Mouse (Mus musculus) gastrocnemius, postnatal 25 days (tissue): ENCODE results near the gene Dmbt1. TPM values are rescaled to one million over a fixed set of nuclear protein-coding genes. Genes with fewer than 3 reads are reported as not detected.
"Not testable (repeated sequence)": the region's sequence is repeated elsewhere in the genome, so short reads cannot be mapped to it uniquely, and the experiment has no call there.

Experiments used
- DNase-seq: peaks from one replicate; pipeline ENCODE4 v3.0.0; 2022
- total RNA-seq, 2 experiments: library from RNA; stranded (reverse); gene quantifications; 1 replicate in 1 of 2; 2 replicates in 1 of 2; pipeline ENCODE4 v1.2.3; 2021

Gene Dmbt1
- total RNA-seq, 2 experiments from 2014 or later = not detected

DNA sequence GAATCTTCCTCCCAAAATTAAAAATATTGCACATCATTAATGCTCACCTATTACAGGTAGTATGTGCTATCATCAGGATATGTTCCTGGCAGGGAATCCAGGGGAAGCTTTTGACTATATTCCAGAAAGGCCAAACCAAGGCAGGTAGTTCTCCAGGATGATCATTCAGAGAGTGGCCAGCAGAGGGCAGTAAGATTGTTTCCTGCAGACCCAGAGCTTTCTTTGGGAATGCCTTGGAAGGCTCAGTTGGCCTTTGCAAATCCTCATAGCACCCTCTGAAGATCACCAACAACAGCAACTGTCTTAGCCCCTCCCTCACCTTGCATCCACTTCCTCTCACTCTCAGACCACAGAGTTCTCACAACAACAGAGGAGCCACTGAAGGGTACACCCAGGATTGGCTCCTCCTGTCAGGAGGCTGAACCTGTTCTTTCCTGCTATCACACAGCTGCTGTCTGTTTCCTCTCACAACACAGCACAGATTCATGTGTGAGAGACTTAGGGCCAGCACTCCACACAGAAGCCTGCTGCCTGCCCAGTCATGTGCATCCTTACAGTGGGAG is 23.0 kb downstream of the Dmbt1 start:
- DNase-seq = no peak

DNA sequence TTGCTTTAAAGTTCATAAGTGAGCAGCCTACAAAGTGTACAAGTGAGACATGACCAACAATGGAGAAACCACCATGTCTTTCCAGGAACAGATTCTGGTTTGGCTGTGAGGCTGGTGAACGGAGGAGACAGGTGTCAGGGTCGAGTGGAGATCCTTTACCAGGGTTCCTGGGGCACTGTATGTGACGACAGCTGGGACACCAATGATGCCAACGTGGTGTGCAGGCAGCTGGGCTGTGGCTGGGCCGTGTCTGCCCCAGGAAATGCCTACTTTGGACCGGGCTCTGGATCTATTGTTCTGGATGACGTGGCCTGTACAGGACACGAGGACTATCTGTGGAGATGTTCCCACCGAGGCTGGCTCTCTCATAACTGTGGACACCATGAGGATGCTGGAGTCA is 26.1 kb downstream of the Dmbt1 start:
- not testable (repeated sequence) for DNase-seq

DNA sequence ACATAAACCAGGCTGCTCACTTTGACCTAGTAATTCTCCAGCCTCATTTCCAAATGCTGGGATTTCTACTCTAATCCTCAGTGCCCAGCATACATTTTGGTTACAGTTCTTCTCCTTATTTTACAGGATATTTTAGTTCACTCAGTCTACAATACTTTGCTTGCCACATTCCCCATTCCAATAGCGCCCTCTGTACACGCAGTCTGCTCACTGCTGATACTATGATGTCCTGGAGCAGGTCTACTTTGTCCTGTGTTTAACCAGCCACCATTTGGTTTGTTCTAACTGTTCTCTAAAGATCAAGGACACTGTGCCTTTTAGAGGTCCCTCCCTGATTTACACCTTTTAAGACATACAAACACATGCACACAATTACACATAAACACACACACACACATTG is 28.0 kb downstream of the Dmbt1 start:
- not testable (repeated sequence) for DNase-seq

DNA sequence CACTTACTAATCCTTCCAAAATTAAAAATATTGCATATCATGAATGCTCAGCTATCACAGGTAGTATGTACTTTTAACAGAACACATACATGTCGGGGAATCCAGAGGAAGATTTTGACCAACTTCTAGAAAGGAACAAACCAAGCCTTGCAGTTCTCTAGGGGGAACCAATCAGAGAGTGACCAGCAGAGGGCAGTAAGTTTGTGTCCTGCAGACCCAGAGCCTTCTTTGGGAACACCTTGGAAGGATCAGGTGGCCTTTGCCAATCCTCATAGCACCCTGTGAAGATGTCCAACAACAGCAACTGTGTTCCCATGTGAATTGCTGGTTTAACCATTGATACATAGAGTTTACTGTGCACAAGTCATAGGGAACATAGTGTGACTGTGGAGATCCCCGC is 30.7 kb downstream of the Dmbt1 start:
- DNase-seq = no peak

DNA sequence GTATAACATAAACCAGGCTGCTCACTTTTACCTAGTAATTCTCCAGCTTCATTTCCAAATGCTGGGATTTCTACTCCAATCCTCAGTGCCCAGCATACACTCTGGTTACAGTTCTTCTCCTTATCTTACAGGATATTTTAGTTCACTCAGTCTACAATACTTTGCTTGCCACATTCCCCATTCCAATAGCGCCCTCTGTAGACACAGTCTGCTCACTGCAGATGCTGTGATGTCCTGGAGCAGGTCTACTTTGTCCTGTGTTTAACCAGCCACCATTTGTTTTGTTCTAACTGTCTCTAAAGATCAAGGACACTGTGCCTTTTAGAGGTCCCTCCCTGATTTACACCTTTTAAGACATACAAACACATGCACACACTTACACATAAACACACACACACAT is 36.3 kb downstream of the Dmbt1 start:
- DNase-seq = not testable (repeated sequence)

DNA sequence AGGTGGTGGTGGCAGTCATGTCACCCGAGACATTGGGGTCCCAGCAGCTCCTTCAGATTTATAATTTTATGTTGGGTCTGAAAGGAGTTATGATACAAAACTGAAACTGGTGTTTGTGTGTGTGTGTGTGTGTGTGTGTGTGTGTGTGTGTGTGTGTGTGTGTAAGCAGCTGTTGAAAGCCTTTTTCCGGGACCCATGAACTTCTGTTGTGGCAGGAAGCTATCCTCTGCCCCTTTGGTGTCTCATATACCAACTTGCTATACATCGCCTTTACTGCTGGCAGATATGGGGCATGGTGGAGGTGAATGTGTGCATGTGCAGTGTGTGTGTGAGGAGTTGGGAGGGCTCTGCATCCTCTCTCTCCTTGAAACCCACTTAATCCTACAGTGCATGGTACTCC is 41.6 kb downstream of the Dmbt1 start:
- peak; percentile 13 for DNase-seq

DNA sequence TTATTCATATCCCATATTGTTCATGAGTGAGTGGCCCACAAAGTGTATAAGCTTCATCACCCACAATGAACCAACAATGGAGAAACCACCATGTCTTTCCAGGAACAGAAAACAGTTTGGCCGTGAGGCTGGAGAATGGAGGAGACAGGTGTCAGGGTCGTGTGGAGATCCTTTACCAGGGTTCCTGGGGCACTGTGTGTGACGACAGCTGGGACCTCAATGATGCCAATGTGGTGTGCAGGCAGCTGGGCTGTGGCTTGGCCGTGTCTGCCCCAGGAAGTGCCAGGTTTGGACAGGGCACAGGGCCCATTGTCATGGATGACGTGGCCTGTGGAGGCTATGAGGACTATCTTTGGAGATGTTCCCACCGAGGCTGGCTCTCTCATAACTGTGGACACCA is 42.2 kb downstream of the Dmbt1 start:
- not testable (repeated sequence) for DNase-seq

DNA sequence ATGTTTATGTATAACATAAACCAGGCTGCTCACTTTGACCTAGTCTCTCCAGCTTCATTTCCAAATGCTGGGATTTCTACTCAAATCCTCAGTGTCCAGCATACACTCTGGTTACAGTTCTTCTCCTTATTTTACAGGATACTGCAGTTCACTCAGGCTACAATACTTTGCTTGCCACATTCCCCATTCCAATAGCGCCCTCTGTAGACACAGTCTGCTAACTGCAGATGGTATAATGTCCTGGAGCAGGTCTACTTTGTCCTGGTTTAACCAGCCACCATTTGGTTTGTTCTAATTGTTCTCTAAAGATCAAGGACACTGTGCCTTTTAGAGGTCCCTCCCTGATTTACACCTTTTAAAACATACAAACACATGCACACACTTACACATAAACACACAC is 44.1 kb downstream of the Dmbt1 start:
- DNase-seq = no peak

DNA sequence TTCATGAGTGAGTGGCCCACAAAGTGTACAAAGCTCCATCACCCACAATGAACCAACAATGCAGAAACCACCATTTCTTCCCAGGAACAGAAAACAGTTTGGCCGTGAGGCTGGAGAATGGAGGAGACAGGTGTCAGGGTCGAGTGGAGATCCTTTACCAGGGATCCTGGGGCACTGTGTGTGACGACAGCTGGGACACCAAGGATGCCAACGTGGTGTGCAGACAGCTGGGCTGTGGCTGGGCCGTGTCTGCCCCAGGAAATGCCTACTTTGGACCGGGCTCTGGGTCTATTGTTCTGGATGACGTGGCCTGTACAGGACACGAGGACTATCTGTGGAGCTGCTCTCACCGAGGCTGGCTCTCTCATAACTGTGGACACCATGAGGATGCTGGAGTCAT is 50.5 kb downstream of the Dmbt1 start:
- not testable (repeated sequence) for DNase-seq

DNA sequence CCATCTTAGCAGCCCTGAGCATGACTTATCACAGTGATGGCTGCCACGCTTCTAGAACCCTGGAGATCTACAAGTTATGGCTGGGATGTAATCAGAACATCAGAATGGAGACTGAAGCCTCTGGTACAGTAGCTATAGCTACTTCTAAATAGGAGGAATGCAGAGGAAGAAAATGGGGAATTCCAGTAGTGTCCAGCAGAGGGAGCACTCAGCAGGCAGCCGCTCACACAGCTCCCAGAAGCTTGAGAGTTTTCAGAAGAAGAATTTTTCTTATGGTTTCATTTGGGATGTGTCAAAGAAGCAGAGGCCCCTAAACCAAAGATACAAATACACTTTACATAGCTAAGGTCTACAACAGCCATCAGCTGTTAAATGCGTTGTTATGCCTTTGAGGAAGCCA is 80.6 kb downstream of the Dmbt1 start:
- DNase-seq = no peak

DNA sequence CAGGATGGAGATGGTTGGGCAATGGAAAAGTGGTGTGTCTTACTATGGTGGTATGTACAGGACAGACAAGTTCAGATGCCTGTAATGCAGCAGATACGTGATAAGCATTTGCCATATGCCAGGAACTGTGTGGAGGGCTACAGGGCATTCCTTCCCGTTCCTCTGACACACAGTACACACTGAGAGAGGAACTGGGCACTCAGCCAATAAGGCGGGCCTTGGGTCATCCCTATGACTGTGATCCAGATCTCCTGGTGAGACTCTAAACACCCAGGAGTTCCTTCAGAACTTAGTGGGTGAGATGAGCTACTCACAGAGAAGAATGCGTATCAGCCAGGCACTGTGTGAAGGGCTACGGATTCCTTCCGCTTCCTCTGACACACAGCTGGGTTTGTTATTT is 81.8 kb downstream of the Dmbt1 start:
- DNase-seq = no peak

DNA sequence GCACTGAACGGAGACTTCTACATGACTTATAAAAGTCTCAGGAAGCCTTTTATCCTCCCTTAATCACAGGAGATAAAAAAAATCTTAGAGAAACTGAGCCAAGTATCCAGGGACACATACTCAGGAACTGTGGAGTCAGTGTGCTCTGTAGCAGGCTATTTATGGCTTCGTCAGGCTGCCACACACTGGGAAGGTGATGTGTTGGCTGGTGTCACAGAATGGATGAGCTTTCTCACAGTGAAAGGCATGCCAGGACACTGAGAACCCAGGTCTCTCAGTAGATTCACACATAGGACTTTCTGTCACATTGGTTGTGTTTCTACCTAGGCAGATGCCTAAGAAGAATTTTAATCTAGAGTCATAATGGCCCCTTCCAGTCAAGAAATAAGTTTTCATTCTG is 82.6 kb downstream of the Dmbt1 start:
- DNase-seq = no peak

DNA sequence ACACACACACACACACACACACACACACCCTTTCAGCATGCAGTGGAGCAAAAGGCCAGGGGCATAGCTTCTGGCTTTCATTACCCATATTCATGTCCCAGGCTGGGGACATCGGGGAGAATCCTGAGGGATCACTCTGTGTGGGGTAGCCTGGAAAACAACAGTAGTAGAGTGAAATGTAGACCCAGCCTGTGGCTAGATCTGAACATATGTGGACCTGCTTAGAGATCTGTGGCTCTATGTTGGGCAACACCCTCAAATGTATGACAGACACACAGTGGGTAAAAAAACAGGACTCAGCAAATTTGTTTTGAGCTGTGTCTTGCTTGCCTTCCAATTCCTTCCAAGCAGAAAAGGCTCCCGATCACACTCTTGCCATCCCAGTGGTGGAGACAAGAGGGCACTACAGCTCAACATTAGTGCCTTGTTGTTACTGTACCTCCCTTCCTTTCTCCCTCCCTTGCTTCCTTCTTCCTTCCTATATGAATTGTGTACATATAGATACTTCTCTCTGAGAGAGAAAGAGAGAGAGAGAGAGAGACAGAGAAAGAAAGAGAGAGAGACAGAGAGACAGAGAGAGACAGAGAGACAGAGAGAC is 90.5 kb downstream of the Dmbt1 start:
- DNase-seq = no peak

DNA sequence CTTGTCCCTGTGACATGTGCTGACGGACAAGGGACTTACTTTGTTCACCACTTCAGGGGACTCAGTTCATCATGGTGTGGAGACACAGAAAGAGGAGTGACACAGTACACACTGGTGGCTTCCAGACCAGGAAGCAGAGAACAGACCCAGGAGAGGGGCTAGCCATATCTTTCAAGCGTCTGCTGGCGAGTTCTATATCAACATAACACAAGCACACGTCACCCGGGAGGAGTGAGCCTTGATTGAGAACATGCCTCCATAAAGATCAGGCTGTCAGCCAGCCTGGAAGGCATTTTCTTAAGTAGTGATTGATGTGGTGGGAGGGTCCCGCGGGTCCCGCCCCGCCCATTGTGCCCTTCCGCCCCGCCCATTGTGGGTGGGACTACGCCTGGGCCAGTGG is 98.2 kb downstream of the Dmbt1 start:
- DNase-seq = no peak

DNA sequence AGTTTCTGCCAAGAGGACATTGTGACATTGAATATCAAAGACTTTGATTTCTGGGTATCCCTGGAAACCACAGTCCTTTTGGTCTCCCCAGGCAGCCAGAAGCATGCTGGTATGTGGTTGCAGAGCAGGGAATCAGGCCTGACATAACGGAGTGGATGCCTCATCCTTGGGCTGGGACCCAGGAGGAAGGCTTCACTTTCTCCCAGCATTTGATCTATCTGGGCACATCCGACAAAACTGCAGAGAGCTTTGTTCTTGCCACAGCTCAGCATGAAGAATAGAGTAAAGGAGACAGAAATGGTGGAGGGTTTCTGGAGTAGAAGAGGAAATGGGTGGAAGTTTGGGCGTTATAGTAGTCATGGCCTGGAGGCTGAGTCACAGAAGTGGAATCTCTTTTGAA is 101.3 kb downstream of the Dmbt1 start:
- DNase-seq = no peak

DNA sequence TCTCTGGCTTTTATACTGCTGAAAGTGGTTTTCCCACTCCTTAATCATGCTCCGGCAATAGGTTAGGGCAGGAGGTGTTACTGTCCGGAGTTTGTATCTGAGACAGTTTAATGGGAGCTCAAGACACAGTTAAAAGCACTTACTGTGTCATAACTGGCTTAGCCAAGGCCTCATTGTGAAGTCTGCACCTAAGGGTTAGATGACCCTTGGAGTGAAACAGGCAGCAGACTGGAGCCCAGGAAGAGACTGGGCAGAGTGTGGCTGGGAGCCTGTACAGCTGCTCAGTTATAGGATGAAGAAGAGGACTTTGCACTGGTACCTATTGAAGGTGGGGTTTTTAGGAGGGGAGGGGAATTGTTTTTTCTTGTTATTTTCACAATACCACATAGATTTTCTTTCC is 114.4 kb downstream of the Dmbt1 start, which contains the start of gene 4933402N03Rik:
4933402N03Rik (minus strand) TSS at position 101 of the 400 bp plus-strand sequence.
- DNase-seq = no peak

DNA sequence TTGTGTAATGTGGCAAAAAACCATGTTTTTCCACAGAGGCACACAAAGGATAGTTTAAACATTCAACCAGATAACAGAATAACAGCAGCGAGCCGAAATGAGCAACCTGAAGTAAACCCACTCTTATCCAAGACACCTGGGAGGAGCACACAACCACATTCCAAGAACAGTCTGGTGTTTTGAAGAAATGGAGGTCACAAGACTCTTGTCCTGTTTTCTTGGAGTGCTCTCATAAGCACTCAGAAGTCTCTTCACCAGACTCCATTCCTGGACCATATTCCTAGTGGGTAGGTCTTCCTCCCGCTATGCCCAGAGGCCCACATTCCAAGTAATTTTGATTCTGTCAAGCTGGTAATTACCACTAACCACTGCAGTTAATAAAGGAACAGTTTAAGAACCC is 118.3 kb downstream of the Dmbt1 start:
- DNase-seq = no peak

DNA sequence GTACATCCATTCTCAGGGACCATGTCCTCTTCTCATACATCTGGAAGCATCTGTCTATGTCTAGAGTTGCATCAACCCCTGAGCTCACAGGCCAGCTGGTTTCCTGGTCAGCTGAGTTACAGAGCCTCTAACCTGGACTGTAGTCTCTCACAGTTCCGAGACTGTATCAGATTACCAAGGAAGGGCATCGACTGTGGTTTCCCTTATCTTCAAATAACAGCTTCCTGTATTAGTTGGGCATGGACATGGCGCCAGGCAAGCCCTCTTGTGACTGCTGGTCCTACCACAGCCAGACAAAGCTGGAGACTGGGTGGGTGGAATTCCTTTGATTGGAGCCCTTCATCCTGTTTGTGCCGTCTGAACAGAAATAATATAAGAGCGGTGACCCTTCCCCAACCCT is 121.2 kb downstream of the Dmbt1 start:
- DNase-seq = no peak

DNA sequence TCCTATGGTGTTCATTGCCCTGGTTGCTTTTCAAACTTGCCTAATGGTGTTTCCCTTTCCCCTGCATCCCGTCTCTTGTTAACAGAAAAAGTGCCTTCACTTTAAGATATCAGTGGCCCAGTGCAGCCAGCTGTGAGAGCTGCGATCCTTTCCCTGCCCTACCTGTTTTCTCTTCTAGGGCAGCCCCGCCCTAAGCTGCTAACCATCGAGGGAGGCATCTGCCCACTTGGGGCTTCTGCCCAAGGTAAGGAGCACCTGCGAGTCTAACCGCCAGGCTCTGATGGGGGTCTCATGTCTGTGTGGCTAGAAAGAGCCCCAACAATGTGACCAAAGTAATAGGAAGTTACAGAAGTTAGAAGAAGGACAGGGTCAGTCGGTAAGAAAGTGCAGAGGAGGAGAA is 130.4 kb downstream of the Dmbt1 start:
- no peak for DNase-seq

DNA sequence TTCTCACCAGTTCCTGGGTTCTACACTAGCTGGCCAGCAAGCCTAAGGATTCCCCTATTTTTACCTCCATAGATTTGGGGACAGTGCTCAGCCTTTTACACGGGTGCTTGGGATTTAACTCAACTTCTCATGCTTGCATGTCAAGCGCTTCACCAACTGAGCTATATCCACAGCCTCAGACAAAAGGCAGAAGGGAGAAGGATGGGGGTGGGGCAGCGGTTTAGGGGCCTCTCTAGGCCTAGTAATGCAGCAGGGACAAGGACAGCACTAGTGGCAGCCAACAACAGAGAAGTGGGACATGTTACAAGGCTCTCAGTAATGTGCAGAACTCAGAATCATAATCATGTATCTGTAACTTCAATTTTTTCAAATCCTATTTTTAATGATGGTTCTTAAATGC is 135.9 kb downstream of the Dmbt1 start:
- DNase-seq = no peak

DNA sequence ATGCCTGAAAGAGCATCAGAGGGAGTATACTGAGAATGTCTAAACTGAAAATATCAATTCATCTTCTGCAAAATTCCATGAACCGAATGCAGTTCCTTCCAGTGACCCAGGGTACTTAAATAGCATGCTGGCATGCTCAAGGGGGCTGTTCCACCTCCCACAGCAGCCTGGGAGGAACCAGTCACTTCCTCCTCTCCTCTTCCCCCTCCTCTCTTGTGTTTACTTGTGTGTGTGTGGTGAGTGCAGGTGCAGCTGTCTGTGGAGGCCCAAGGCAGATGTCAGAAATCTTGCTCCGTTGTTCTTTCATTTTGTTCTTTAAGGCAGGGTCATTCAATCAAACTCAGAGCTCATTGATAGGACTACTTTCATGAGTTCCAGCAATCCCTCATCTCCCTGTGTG is 137.2 kb downstream of the Dmbt1 start:
- no peak for DNase-seq
